Mouse (Mus musculus) neural tube, embryonic 12.5 days (tissue): ENCODE results near the gene Trex1. TPM values are rescaled to one million over a fixed set of nuclear protein-coding genes. Genes with fewer than 3 reads are reported as not detected.

Source experiments
- ATAC-seq: fragments of 200-750 bp; cut with Nextera tagmentation; 2 replicates; pipeline ENCODE4 v1.8.0; 2017; ENCODE audit warnings: low read depth, mild to moderate bottlenecking, moderate TSS enrichment, moderate library complexity; ENCODE audit not compliant: low FRiP score
- H3K27ac ChIP-seq: fragments of 300-500 bp; sonication (generic); 2 replicates; pipeline ENCODE4 v1.5.1; 2016
- H3K27me3 ChIP-seq: fragments of 300-500 bp; sonication (generic); replicated peaks from 2 replicates; pipeline ENCODE4 v1.6.1; 2016; ENCODE audit warnings: mild to moderate bottlenecking
- H3K36me3 ChIP-seq: fragments of 300-500 bp; sonication (generic); 2 replicates; pipeline ENCODE4 v1.6.1; 2016; ENCODE audit warnings: mild to moderate bottlenecking
- H3K4me1 ChIP-seq: fragments of 300-500 bp; sonication (generic); 2 replicates; pipeline ENCODE4 v1.6.1; 2016
- H3K4me2 ChIP-seq: fragments of 300-500 bp; sonication (generic); replicated peaks from 2 replicates; pipeline ENCODE4 v1.6.1; 2016; ENCODE audit warnings: mild to moderate bottlenecking
- H3K4me3 ChIP-seq: fragments of 300-500 bp; sonication (generic); 2 replicates; pipeline ENCODE4 v1.5.1; 2016
- H3K9ac ChIP-seq: fragments of 300-500 bp; sonication (generic); 2 replicates; pipeline ENCODE4 v1.6.1; 2016; ENCODE audit warnings: mild to moderate bottlenecking
- H3K9me3 ChIP-seq: fragments of 300-500 bp; sonication (generic); 2 replicates; pipeline ENCODE4 v1.6.1; 2016; ENCODE audit warnings: mild to moderate bottlenecking
- WGBS: fragments of 180-500 bp; shearing (Covaris S2); methylation state at CpG from one replicate; pipeline ENCODE4 v1.1.7; 2016; 5-methylcytosine and 5-hydroxymethylcytosine counted together
- polyA plus RNA-seq: library from polyadenylated mRNA; unstranded; fragments of >200 nt; fragmentation: Nextera tagmentation; extraction: Ambion mirVana; gene quantifications from 2 replicates; pipeline ENCODE4 v1.2.1, GENCODE M21; 2016

Trex1 gene
- polyA plus RNA-seq, 1 experiment from 2014 or later: 8.9 TPM

DNA sequence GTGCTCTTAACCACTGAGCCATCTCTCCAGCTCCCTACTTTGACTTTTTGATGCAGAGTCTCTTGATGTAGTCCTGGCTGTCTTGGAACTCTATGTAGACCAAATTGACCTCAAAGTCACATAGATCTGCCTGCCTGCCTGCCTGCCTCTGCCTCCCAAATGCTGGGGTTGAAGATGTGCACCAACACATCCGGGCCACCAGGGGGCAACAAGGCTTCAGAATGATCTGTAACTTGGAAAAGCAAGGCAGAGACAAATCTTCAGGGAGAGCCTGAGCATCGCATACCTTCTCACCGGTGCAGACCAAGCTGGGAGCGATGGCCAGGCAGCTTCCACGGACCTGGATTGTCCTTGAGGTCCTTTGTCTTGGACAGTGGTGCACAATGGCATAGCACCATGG is 13.2 kb downstream of the Trex1 start:
- no peaks in the 10 kb centered on the region for H3K27me3 ChIP-seq
- no peak for ATAC-seq

DNA sequence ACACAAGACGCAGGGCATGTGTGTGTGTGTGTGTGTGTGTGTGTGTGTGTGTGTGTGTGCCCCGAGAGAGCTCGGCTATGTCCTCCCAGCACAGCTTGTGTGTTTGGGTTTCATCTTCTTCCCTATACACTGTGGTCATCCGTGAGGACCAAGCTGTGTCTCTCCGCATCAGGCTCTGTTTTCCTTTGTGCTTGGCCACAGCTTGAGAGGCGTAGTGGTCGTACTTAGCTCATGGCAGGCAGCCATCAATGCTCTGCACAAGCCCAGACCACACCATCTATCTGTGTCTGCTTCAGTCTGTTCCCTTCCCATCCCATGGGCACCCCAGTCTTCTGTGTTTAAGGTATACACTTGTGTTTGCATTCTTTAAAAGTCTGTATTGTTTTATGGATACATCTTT is 18.2 kb downstream of the Trex1 start:
- no peak for ATAC-seq
- 89% methylated on average over 6 of the region's 7 CpGs for WGBS
- no peaks in the 10 kb centered on the region for H3K36me3 ChIP-seq
- H3K9me3 ChIP-seq: no peaks in the 10 kb centered on the region
- H3K4me3 ChIP-seq: no peak overlapping the region
- no peak overlapping the region for H3K4me2 ChIP-seq
- no peaks in the 10 kb centered on the region; the same call in 1 of the 2 replicates for H3K27me3 ChIP-seq
- H3K9ac ChIP-seq: no peak overlapping the region
- no peak overlapping the region for H3K27ac ChIP-seq
- H3K4me1 ChIP-seq: peaks cover 6% of the 10 kb centered on the region; the same call in 1 of the 2 replicates

More for the DNA sequence above, 13.2 kb downstream of the Trex1 start:
- Histone ChIP-seq H3K4me2 (no peak overlapping the region), H3K4me1 (no peaks in the 10 kb centered on the region), H3K9ac (no peak overlapping the region), H3K36me3 (no peaks in the 10 kb centered on the region), H3K4me3 (no peak overlapping the region), H3K27ac (no peak overlapping the region), H3K9me3 (no peaks in the 10 kb centered on the region)
- WGBS: 41% methylated on average over 5 of the region's 5 CpGs

DNA sequence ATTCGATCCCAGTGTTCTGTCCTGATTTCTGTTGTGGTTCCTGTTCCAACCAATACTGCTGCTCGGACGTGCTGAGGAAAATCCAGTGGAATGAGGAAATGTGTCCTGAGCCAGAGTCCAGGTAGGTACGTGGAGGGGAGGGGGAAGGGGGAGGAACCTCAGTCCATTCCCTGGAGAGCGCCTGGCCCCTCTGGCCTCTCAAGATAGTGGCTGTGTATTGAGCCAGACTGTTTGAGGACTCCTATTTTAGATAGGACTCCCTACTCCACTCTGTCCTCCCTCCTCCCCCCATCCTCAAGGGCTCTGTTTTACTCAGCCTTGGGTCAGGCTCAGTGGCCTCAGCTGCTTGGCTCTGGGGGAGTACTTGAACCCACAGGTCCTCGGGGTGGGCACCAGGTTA is 18.6 kb downstream of the Trex1 start:
- H3K9ac ChIP-seq: no peak overlapping the region
- no peak overlapping the region for H3K27ac ChIP-seq
- H3K4me3 ChIP-seq: no peak overlapping the region
- 83% methylated on average over 6 of the region's 6 CpGs for WGBS
- no peaks in the 10 kb centered on the region for H3K36me3 ChIP-seq
- H3K27me3 ChIP-seq: no peaks in the 10 kb centered on the region; the same call in 1 of the 2 replicates
- H3K4me2 ChIP-seq: no peak overlapping the region
- peaks cover 6% of the 10 kb centered on the region; the same call in 1 of the 2 replicates for H3K4me1 ChIP-seq
- no peaks in the 10 kb centered on the region for H3K9me3 ChIP-seq
- no peak for ATAC-seq

DNA sequence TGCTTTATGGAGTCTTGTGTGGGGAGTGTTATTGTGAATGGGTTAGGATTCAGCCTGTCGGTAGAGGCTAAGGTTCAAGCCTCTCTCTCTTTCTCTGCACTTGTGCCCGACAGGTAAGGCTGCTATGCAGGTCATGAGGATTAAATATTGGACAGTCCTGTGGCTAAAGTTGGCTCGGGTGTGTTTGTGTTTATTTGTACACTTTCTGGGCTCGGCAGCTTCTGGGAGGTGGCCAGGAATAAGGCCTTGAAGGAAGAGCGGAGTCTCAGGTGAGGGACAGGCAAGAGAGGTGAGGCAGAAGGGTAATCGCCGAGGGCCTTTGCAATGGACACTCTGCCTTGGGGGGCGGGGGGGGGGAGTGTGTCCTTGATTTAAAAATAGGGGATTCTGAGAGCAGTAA is 19.3 kb downstream of the Trex1 start:
- Histone ChIP-seq H3K27me3 (no peaks in the 10 kb centered on the region; the same call in 1 of the 2 replicates), H3K4me3 (no peak overlapping the region), H3K27ac (no peak overlapping the region), H3K4me1 (peaks cover 6% of the 10 kb centered on the region; the same call in 1 of the 2 replicates), H3K4me2 (no peak overlapping the region), H3K9me3 (no peaks in the 10 kb centered on the region), H3K9ac (no peak overlapping the region), H3K36me3 (no peaks in the 10 kb centered on the region)
- 87% methylated on average over 8 of the region's 8 CpGs for WGBS
- ATAC-seq: no peak

DNA sequence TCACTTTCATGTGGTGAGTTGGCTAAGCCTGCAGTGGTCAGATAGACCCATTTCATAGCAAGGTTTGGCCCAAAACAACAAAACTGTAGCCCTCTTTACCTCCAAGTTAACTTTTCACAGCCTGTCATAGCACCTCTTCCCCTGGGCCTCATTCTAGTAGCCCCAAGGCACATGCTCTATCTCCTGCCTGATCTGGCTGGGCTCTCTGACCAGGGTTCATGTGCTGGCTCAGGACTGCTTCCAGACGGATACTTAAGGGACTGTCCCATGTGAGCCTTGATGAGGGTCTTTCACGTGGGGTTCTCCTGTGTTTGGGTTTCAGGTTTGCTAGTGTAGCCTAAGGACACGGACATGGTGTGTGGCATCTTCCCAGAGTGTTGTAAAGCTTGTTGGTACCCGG is 19.9 kb downstream of the Trex1 start:
- Histone ChIP-seq H3K4me2 (peak overlapping the region; percentile 93; the same call in 1 of the 2 replicates), H3K4me3 (no peak overlapping the region)
- 82% methylated on average over 4 of the region's 4 CpGs for WGBS

DNA sequence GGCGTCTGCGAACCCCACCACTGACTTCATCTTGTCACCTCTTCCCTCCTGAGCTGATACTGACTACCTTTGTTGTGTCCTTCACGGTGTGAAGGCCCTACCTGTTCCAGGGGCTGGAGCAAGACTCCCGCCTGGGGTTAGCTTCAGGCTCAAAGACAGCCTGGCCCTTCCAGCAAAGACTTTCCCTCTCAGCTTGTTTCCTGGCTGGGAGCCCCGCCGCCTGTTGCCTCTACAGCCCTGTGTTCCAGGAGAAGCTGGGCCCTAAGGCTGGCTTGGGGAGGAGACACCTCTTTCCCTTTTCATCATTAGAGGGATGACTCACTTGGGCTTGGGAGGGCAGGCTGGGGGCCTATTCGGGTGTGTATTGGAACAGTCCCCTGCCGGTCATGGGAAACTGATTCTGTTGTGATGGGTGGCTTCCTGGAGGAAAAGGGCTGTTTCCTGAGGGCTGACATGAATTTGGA is 20.6 kb downstream of the Trex1 start:
- H3K27ac ChIP-seq: no peak overlapping the region
- WGBS: 19% methylated on average over 8 of the region's 8 CpGs

More for the DNA sequence above, 19.9 kb downstream of the Trex1 start:
- no peak for ATAC-seq
- Histone ChIP-seq H3K27ac (no peak overlapping the region), H3K9ac (no peak overlapping the region), H3K4me1 (peaks cover 6% of the 10 kb centered on the region; the same call in 1 of the 2 replicates), H3K36me3 (no peaks in the 10 kb centered on the region), H3K27me3 (no peaks in the 10 kb centered on the region; the same call in 1 of the 2 replicates), H3K9me3 (no peaks in the 10 kb centered on the region)

DNA sequence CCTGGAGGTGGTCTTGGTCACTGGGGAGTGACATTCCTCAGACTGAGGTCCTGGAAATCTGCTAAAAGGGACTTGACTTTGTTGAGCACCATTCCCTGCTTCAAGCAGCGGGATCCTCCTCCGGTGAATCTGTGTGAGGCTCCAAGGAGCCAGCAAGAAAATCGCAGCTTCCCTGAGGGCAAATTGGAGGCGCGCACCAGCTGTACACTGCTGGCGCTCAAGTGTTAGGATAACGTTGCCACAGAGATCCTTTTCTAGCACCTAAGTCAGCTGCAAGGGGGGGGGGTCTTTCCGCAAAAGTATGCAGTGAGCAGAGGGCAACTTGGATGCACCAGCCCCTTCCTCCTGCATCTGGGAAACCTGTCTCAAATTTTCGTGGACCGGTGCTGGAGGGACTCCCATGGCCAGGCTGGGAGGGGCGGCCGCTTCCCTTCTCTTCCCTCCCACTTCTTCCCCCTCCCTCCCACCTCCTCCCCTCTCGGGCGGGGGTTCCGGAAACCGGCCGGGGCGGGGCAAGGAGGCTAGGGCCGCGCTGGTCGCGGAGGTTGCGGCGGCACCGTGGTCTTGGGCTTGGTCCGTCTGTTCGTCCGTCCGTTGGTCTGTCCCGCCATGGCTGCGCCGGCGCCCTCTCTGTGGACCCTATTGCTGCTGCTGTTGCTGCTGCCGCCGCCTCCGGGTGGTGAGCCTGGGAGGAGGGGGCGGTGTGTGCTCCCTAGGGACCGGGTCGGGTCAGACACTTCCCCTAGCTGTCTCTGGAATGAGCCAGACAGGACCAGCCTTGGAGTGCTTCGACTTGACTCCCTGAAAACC is 21.2 kb downstream of the Trex1 start, which contains the start of gene Shisa5:
Gene Shisa5, plus strand, starts transcription at position 480 of the 810 bp plus-strand sequence.
- H3K27ac ChIP-seq: no peak within 1 kb of the TSS

More for the DNA sequence above, 20.6 kb downstream of the Trex1 start:
- H3K27me3 ChIP-seq: no peaks in the 10 kb centered on the region; the same call in 1 of the 2 replicates
- peak overlapping the region; percentile 72 for H3K9ac ChIP-seq
- no peaks in the 10 kb centered on the region for H3K9me3 ChIP-seq
- no peaks in the 10 kb centered on the region for H3K36me3 ChIP-seq
- peak overlapping the region; percentile 57 for H3K4me3 ChIP-seq
- peaks cover 6% of the 10 kb centered on the region; the same call in 1 of the 2 replicates for H3K4me1 ChIP-seq
- peak overlapping the region; percentile 93 for H3K4me2 ChIP-seq
- peak; percentile 50; the same call in 1 of the 2 replicates for ATAC-seq

DNA sequence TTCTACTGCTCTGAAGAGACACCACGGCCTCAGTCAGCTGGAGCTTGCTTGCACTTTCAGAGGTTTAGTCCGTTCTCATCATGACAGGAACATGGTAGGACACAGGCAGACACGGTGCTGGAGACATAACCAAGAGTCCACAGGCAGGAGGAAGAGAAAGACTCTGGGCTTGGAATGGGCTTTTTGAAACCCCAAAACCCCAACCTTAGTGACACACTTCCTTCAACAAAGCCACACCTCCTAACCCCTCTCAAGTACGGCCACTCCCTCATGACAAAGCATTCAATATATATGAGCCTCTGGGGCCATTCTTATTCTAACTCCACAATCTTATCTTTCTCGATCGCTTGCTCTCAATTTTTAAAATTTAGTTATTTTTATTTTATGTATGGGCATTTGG is 27.1 kb downstream of the Trex1 start:
- H3K9ac ChIP-seq: no peak overlapping the region
- H3K4me1 ChIP-seq: no peaks in the 10 kb centered on the region
- H3K36me3 ChIP-seq: peaks cover 10% of the 10 kb centered on the region; the same call in 1 of the 2 replicates
- H3K27ac ChIP-seq: no peak overlapping the region
- H3K27me3 ChIP-seq: no peaks in the 10 kb centered on the region
- H3K9me3 ChIP-seq: no peaks in the 10 kb centered on the region
- ATAC-seq: no peak
- no peak overlapping the region for H3K4me2 ChIP-seq
- H3K4me3 ChIP-seq: no peak overlapping the region
- WGBS: 85% methylated on average over 6 of the region's 6 CpGs

More for the DNA sequence above, 21.2 kb downstream of the Trex1 start, which contains the start of gene Shisa5:
- Histone ChIP-seq H3K36me3 (no peaks in the 10 kb centered on the region), H3K4me2 (peak within 1 kb of the TSS; percentile 93), H3K27me3 (no peaks in the 10 kb centered on the region; the same call in 1 of the 2 replicates), H3K9ac (peak within 1 kb of the TSS; percentile 72), H3K4me3 (peak within 1 kb of the TSS; percentile 57), H3K9me3 (no peaks in the 10 kb centered on the region), H3K4me1 (peaks cover 6% of the 10 kb centered on the region; the same call in 1 of the 2 replicates)
- WGBS: under 1% methylated on average over 31 of the region's 40 CpGs
- ATAC-seq: peak; percentile 74

DNA sequence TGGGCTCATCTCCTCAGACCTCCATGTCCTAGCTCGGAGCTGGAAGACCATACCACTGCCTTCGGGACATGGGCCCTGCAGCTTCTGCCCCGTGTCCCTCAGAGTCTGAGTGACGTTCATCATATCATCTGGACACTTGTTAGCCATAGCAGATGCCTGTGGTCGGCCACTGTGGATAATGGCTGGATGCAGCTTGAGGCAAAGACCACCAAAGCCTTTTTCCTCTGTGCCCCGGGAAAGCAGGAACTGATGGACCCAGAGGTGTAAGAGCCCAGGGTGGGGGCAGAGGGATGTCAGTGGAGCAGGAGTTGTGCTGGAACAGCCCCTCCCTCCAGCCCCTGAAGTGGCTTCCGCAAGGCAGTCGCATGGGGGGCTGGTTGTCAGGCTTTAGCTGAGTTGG is 27.8 kb downstream of the Trex1 start:
- Histone ChIP-seq H3K4me2 (no peak overlapping the region), H3K36me3 (peaks cover 12% of the 10 kb centered on the region; the same call in 1 of the 2 replicates), H3K27me3 (no peaks in the 10 kb centered on the region), H3K4me3 (no peak overlapping the region), H3K9ac (no peak overlapping the region), H3K9me3 (no peaks in the 10 kb centered on the region), H3K4me1 (no peaks in the 10 kb centered on the region), H3K27ac (no peak overlapping the region)
- no peak for ATAC-seq
- WGBS: 84% methylated on average over 8 of the region's 8 CpGs

DNA sequence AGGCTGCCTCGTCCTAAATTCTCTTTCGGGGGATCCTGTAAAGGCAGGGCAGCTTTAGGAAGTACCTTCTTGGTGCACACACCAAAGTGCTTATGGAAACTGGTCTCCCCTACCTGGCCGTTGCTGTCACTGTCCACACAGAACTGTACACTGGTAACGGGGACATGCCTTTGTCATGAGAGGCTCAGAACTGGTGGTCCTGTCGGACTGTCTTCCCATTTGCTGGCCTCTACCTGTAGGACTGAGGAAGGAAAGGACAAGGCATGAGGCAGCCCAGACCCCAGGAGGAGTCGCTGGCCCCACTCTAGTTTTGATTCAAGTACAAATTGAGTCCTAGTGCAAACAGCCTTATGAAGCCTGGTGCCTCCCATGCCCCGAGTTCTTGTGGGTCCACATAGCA is 28.5 kb downstream of the Trex1 start:
- WGBS: 90% methylated on average over 7 of the region's 7 CpGs
- Histone ChIP-seq H3K9ac (no peak overlapping the region), H3K4me1 (no peaks in the 10 kb centered on the region), H3K4me3 (no peak overlapping the region), H3K9me3 (no peaks in the 10 kb centered on the region), H3K36me3 (peaks cover 12% of the 10 kb centered on the region; the same call in 1 of the 2 replicates), H3K4me2 (no peak overlapping the region), H3K27me3 (no peaks in the 10 kb centered on the region), H3K27ac (no peak overlapping the region)
- ATAC-seq: no peak

DNA sequence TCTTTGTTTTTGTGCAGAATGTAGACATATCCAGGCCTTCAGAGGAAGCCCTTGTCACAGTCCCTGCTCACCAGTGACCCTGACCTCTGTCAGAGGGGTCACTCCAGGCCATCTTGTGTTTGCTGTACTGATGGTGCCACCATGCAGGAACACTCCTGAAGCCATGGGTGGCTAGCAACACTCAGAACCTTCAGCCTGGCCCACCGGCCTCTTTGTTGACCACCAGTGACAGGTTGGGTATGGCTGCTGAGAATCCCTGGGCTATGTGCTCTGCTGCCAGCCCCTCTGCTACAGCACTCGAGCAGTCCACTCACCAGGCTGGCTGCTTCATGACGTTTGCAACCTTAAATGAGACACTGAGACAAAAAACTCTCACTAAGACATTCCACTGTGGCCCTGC is 29.2 kb downstream of the Trex1 start:
- Histone ChIP-seq H3K9me3 (no peaks in the 10 kb centered on the region), H3K4me2 (no peak overlapping the region), H3K27me3 (no peaks in the 10 kb centered on the region), H3K4me3 (no peak overlapping the region), H3K9ac (no peak overlapping the region), H3K27ac (no peak overlapping the region), H3K36me3 (peaks cover 13% of the 10 kb centered on the region; the same call in 1 of the 2 replicates), H3K4me1 (no peaks in the 10 kb centered on the region)
- WGBS: 77% methylated on average over 3 of the region's 3 CpGs
- ATAC-seq: no peak

DNA sequence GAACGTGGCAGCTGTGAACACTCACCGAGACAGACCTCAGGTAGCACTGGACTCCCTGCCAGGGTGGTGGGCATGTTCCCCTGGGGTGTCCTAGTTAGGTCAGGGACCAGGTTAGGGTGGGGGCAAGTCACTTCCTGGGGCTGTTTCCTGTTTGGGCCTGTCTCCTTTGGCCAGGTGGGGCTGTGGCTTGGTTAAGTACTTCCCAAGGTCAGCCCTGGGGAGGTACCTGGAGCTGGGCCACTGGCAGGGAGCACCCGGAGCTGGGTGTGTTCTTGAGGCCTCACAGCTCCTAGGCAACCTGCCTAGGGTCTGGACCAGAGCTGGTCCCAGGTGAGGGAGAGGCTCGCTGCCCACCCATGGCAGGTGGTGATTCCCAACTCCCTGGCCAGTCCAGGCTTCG is 30.6 kb downstream of the Trex1 start:
- H3K27ac ChIP-seq: no peak overlapping the region
- no peaks in the 10 kb centered on the region for H3K9me3 ChIP-seq
- no peak for ATAC-seq
- H3K27me3 ChIP-seq: no peaks in the 10 kb centered on the region
- no peak overlapping the region for H3K4me3 ChIP-seq
- no peaks in the 10 kb centered on the region for H3K4me1 ChIP-seq
- H3K9ac ChIP-seq: no peak overlapping the region
- WGBS: 71% methylated on average over 5 of the region's 5 CpGs
- no peak overlapping the region for H3K4me2 ChIP-seq
- peaks cover 20% of the 10 kb centered on the region; the same call in 1 of the 2 replicates for H3K36me3 ChIP-seq
